Mouse (Mus musculus): ENCODE measurements around the gene Nisch. TPM values are rescaled to one million over a fixed set of nuclear protein-coding genes. Genes with fewer than 3 reads are reported as not detected.

Nisch gene
- total RNA-seq, 1 experiment from 2014 or later: 114 TPM

GRCm38 (mm10) chr14:31217666-31218065 lies 920 bp upstream of the Nisch start, which contains the start of gene Sema3g:
Gene Sema3g (plus strand): TSS chr14:31217860.
- ATAC-seq (replicated peaks; ENCODE audit: low read depth, poor library complexity, severe bottlenecking): peak; percentile 85

- peak; percentile 75 for ATAC-seq (replicated peaks; ENCODE audit: low read depth, poor library complexity, severe bottlenecking)
Measured at GRCm38 (mm10) chr14:31215157-31216002, 1.4 kb downstream of the Nisch start.

GRCm38 (mm10) chr14:31214684-31215083 lies 2.1 kb downstream of the Nisch start:
- peak; percentile 26; the same call in 1 of the 2 replicates for ATAC-seq (replicated peaks; ENCODE audit: low read depth, poor library complexity, severe bottlenecking)

- ATAC-seq (replicated peaks; ENCODE audit: low read depth, poor library complexity, severe bottlenecking): no peak
Measured at GRCm38 (mm10) chr14:31213868-31214267, 2.9 kb downstream of the Nisch start.

GRCm38 (mm10) chr14:31212499-31212898 lies 4.2 kb downstream of the Nisch start:
- no peak for ATAC-seq (replicated peaks; ENCODE audit: low read depth, poor library complexity, severe bottlenecking)

GRCm38 (mm10) chr14:31211854-31212253 lies 4.9 kb downstream of the Nisch start:
- ATAC-seq (replicated peaks; ENCODE audit: low read depth, poor library complexity, severe bottlenecking): no peak

GRCm38 (mm10) chr14:31209133-31209557 lies 7.6 kb downstream of the Nisch start:
- no peak for ATAC-seq (replicated peaks; ENCODE audit: low read depth, poor library complexity, severe bottlenecking)

GRCm38 (mm10) chr14:31208084-31208483 lies 8.7 kb downstream of the Nisch start, which contains the start of gene Tnnc1:
Gene Tnnc1 (plus strand): TSS chr14:31208312.
- no peak for ATAC-seq (replicated peaks; ENCODE audit: low read depth, poor library complexity, severe bottlenecking)

GRCm38 (mm10) chr14:31207070-31207830 lies 9.5 kb downstream of the Nisch start:
- ATAC-seq (replicated peaks; ENCODE audit: low read depth, poor library complexity, severe bottlenecking): no peak

- peak; percentile 71 for ATAC-seq (replicated peaks; ENCODE audit: low read depth, poor library complexity, severe bottlenecking)
Measured at GRCm38 (mm10) chr14:31206472-31206981, 10.2 kb downstream of the Nisch start.

GRCm38 (mm10) chr14:31205562-31206467 lies 10.9 kb downstream of the Nisch start:
- peak; percentile 10; the same call in 1 of the 2 replicates for ATAC-seq (replicated peaks; ENCODE audit: low read depth, poor library complexity, severe bottlenecking)

- ATAC-seq (replicated peaks; ENCODE audit: low read depth, poor library complexity, severe bottlenecking): no peak
Measured at GRCm38 (mm10) chr14:31205244-31205561, 11.5 kb downstream of the Nisch start.

- peak; percentile 34; the same call in 1 of the 2 replicates for ATAC-seq (replicated peaks; ENCODE audit: low read depth, poor library complexity, severe bottlenecking)
Measured at GRCm38 (mm10) chr14:31204844-31205243, 11.9 kb downstream of the Nisch start.

GRCm38 (mm10) chr14:31200038-31200437 lies 16.7 kb downstream of the Nisch start:
- ATAC-seq (replicated peaks; ENCODE audit: low read depth, poor library complexity, severe bottlenecking): no peak

- ATAC-seq (replicated peaks; ENCODE audit: low read depth, poor library complexity, severe bottlenecking): no peak
Measured at GRCm38 (mm10) chr14:31199599-31199998, 17.1 kb downstream of the Nisch start.

GRCm38 (mm10) chr14:31197547-31198516 lies 18.9 kb downstream of the Nisch start:
- ATAC-seq (replicated peaks; ENCODE audit: low read depth, poor library complexity, severe bottlenecking): no peak

- peak; percentile 62 for ATAC-seq (replicated peaks; ENCODE audit: low read depth, poor library complexity, severe bottlenecking)
Measured at GRCm38 (mm10) chr14:31195968-31196367, 20.8 kb downstream of the Nisch start.

- ATAC-seq (replicated peaks; ENCODE audit: low read depth, poor library complexity, severe bottlenecking): no peak
Measured at GRCm38 (mm10) chr14:31195521-31195920, 21.2 kb downstream of the Nisch start.

Data from common myeloid progenitor, adult 5-6 weeks (primary cell).